8 mouse cellular contexts compared by ENCODE assay signal in genomic region chr8:84985049-84985683, GRCm38 (mm10). TPM values are rescaled to one million over a fixed set of nuclear protein-coding genes. Genes with fewer than 3 reads are reported as not detected.
DNase-seq lines count a peak whose midpoint lies in the region; ATAC-seq and TF ChIP-seq lines count a peak whose summit lies in the region.

No protein-coding gene starts in this region.

- H3K4me3 ChIP-seq in layer of hippocampus, adult 2 months, result peak overlapping the region; percentile 76
- H3K4me3 ChIP-seq in bone marrow macrophage, adult 2 months (ENCODE audit: insufficient read depth, low read length), result peak overlapping the region; percentile 71
- peak overlapping the region; percentile 50 for H3K4me3 ChIP-seq in hindbrain, embryonic 15.5 days

- TF ChIP-seq CTCF in layer of hippocampus, adult 2 months (conservative IDR thresholded peaks at IDR 0.05), result no peak
- no peak; the same call in 1 of the 2 replicates for TF ChIP-seq CTCF in bone marrow macrophage, adult 2 months (IDR thresholded peaks at IDR 0.05; ENCODE audit: low read depth, low read length)

- H3K27ac ChIP-seq in layer of hippocampus, adult 2 months, result peak overlapping the region; percentile 100
- H3K27ac ChIP-seq in bone marrow macrophage, adult 2 months (ENCODE audit: insufficient read depth, low read depth, low read length), result peak overlapping the region; percentile 99
- peak overlapping the region; percentile 86 for H3K27ac ChIP-seq in hindbrain, embryonic 15.5 days (replicated peaks)

- peak overlapping the region; percentile 95 for H3K4me2 ChIP-seq in hindbrain, embryonic 15.5 days

- ATAC-seq in hindbrain, embryonic 15.5 days (ENCODE audit: low FRiP score, low read depth), result no peak

- intact Hi-C loops in gastrocnemius, postnatal 36 days (cut with DNase I), result no loop called here

- H3K9ac ChIP-seq in hindbrain, embryonic 15.5 days, result peak overlapping the region; percentile 60

- no peaks in the 10 kb centered on the region for H3K36me3 ChIP-seq in hindbrain, embryonic 15.5 days

- peaks cover 53% of the 10 kb centered on the region for H3K4me1 ChIP-seq in bone marrow macrophage, adult 2 months (ENCODE audit: control insufficient read depth, insufficient read depth, low read length)
- peaks cover 49% of the 10 kb centered on the region for H3K4me1 ChIP-seq in hindbrain, embryonic 15.5 days (replicated peaks)

- no peaks in the 10 kb centered on the region for H3K9me3 ChIP-seq in hindbrain, embryonic 15.5 days

- peaks cover 11% of the 10 kb centered on the region for H3K27me3 ChIP-seq in hindbrain, embryonic 15.5 days

- WGBS in hindbrain, embryonic 15.5 days, result under 1% methylated on average over 23 of the region's 23 CpGs

- TF ChIP-seq POLR2A in bone marrow macrophage, adult 2 months (IDR thresholded peaks at IDR 0.05; ENCODE audit: borderline replicate concordance, low read depth, low read length), result no peak

- DNase-seq in layer of hippocampus, adult 2 months (ENCODE audit: low spot score in 2 of 2), result no peak
- no peak for DNase-seq in layer of hippocampus, postnatal 25 days (ENCODE audit: extremely low spot score in 1 of 2, low spot score in 1 of 2)
- DNase-seq in lung, postnatal 10 days, result peak; percentile 65
- DNase-seq in B cell, adult 2 months, result no peak
- DNase-seq in cerebellum, adult 11 months, result no peak
- DNase-seq in gastrocnemius, postnatal 36 days, result no peak

RNA-seq across cellular contexts. Expression of gene Hook2, which starts 5.2 kb away (rescaled TPM):
- total RNA-seq in layer of hippocampus, adult 2 months (2021), result 1 to 10 TPM; 9.2 to 10.0 TPM
- 1 to 10 TPM; 7.6 to 9.3 TPM for total RNA-seq in layer of hippocampus, postnatal 25 days (2021)
- 14.5 and 17.4 TPM in 2 replicates for polyA plus RNA-seq in bone marrow macrophage, adult 2 months (2012; ENCODE audit: insufficient read depth, insufficient read length, missing spikeins)
- polyA plus RNA-seq in hindbrain, embryonic 15.5 days (2015; fragmentation: Nextera tagmentation; extraction: Ambion mirVana), result 34.0 and 37.3 TPM in 2 replicates
- 1 to 10 TPM; 1.4 to 1.5 TPM for total RNA-seq in gastrocnemius, postnatal 36 days (2021)

RNA-seq across cellular contexts. Expression of gene Junb, which starts 6.6 kb away (rescaled TPM):
- 10 to 100 TPM; 57.7 to 63.0 TPM for total RNA-seq in layer of hippocampus, adult 2 months (2021)
- 10 to 100 TPM; 67.9 to 68.8 TPM for total RNA-seq in layer of hippocampus, postnatal 25 days (2021)
- polyA plus RNA-seq in bone marrow macrophage, adult 2 months (2012; ENCODE audit: insufficient read depth, insufficient read length, missing spikeins), result 71.1 and 80.8 TPM in 2 replicates
- polyA plus RNA-seq in hindbrain, embryonic 15.5 days (2015; fragmentation: Nextera tagmentation; extraction: Ambion mirVana), result 6.3 and 6.8 TPM in 2 replicates
- 10 to 100 TPM in 1 of 2 experiments, 1 to 10 TPM in 1; 4.3 to 12.8 TPM for total RNA-seq in gastrocnemius, postnatal 36 days (2021)

RNA-seq across cellular contexts. Expression of gene Rnaseh2a, which starts 15.6 kb away (rescaled TPM):
- 10 to 100 TPM; 43.0 to 46.9 TPM for total RNA-seq in layer of hippocampus, adult 2 months (2021)
- total RNA-seq in layer of hippocampus, postnatal 25 days (2021), result 10 to 100 TPM; 37.1 to 41.5 TPM
- 39.8 and 40.7 TPM in 2 replicates for polyA plus RNA-seq in bone marrow macrophage, adult 2 months (2012; ENCODE audit: insufficient read depth, insufficient read length, missing spikeins)
- 54.2 and 59.8 TPM in 2 replicates for polyA plus RNA-seq in hindbrain, embryonic 15.5 days (2015; fragmentation: Nextera tagmentation; extraction: Ambion mirVana)
- total RNA-seq in gastrocnemius, postnatal 36 days (2021), result 10 to 100 TPM; 23.3 to 23.8 TPM

RNA-seq across cellular contexts. Expression of gene Prdx2, which starts 15.8 kb away (rescaled TPM):
- 100 to 1,000 TPM; 323 to 345 TPM for total RNA-seq in layer of hippocampus, adult 2 months (2021)
- total RNA-seq in layer of hippocampus, postnatal 25 days (2021), result 100 to 1,000 TPM; 335 to 353 TPM
- 267 and 279 TPM in 2 replicates for polyA plus RNA-seq in bone marrow macrophage, adult 2 months (2012; ENCODE audit: insufficient read depth, insufficient read length, missing spikeins)
- 1,124 and 1,185 TPM in 2 replicates for polyA plus RNA-seq in hindbrain, embryonic 15.5 days (2015; fragmentation: Nextera tagmentation; extraction: Ambion mirVana)
- 100 to 1,000 TPM; 180 to 196 TPM for total RNA-seq in gastrocnemius, postnatal 36 days (2021)

RNA-seq across cellular contexts. Expression of gene Gm49661, which starts 15.9 kb away (rescaled TPM):
- total RNA-seq in layer of hippocampus, adult 2 months (2021), result not detected
- total RNA-seq in layer of hippocampus, postnatal 25 days (2021), result not detected
- not detected in 2 replicates for polyA plus RNA-seq in bone marrow macrophage, adult 2 months (2012; ENCODE audit: insufficient read depth, insufficient read length, missing spikeins)
- not detected in 2 replicates for polyA plus RNA-seq in hindbrain, embryonic 15.5 days (2015; fragmentation: Nextera tagmentation; extraction: Ambion mirVana)
- total RNA-seq in gastrocnemius, postnatal 36 days (2021), result not detected

Comparison
In these comparisons a context has a peak if more than half of its experiments do, and no peak if none do; other contexts are left out.
1. RNA of gene Junb, which starts 6.6 kb away (total RNA-seq): 67.9 to 68.8 TPM in layer of hippocampus, postnatal 25 days and 57.7 to 63.0 TPM in layer of hippocampus, adult 2 months; 4.3 to 12.8 TPM in gastrocnemius, postnatal 36 days; every median in the first group is over 4 times any median in the second.
2. Peak in every context shown above with its lines, with median percentiles within 50 percentile points of each other: H3K27ac ChIP-seq and H3K4me3 ChIP-seq.